Mouse (Mus musculus) thymus, postnatal 0 days (tissue): Measurements from ENCODE around the gene Ftsj3. TPM values are rescaled to one million over a fixed set of nuclear protein-coding genes. Genes with fewer than 3 reads are reported as not detected.
"Not testable (repeated sequence)": the region's sequence is repeated elsewhere in the genome, so short reads cannot be mapped to it uniquely, and the experiment has no call there.

Experiments
- DNase-seq: peaks from one replicate; pipeline ENCODE4 v3.0.0-alpha.2; 2015; ENCODE audit warnings: low spot score
- polyA plus RNA-seq: library from polyadenylated mRNA; unstranded; fragments of >200 nt; fragmentation: Nextera tagmentation; extraction: Ambion mirVana; gene quantifications from 2 replicates; pipeline ENCODE4 v1.2.1, GENCODE M21; 2015

Ftsj3 gene
- polyA plus RNA-seq, 1 experiment from 2014 or later: 58.3 TPM

- no peak for DNase-seq
Observed at GRCm38 (mm10) chr11:106202123-106202465, 53.8 kb downstream of the Ftsj3 start, which contains the start of gene Strada. Gene Strada, minus strand, starts transcription at chr11:106202168.

- peak; percentile 26 for DNase-seq
Observed at GRCm38 (mm10) chr11:106201337-106202122, 54.3 kb downstream of the Ftsj3 start.

DNA sequence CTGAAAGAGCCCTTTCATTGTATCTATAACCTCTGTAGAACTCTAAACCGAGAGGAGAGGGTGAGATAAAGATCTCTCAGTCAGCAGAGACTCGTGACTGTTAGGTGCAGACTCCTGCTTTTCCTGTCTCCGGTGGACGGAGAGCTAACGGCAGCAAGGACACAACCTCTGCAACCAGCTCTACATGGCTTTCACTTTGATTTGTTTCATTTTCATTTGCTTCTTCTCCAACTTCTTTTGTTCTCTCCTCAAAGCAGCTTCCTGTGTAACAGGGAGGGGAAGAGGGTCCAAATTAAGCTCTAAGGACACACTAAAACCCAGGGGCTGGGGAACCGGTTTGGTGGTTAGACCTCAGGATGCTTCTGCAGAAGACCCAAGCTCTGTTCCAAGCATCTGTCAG lies 55.1 kb downstream of the Ftsj3 start:
- peak; percentile 25 for DNase-seq

GRCm38 (mm10) chr11:106199997-106200396 lies 55.9 kb downstream of the Ftsj3 start:
- not testable (repeated sequence) for DNase-seq

Other genes starting within 250 kb of the Ftsj3 start
- gene Kcnh6, start 248.0 kb downstream of the Ftsj3 start, polyA plus RNA-seq: 1.5 TPM in 2 replicates
- 44.0 and 48.3 TPM in 2 replicates for gene Dcaf7, start 219.2 kb downstream of the Ftsj3 start, polyA plus RNA-seq
- 10.1 and 11.5 TPM in 2 replicates for gene Taco1, start 190.0 kb downstream of the Ftsj3 start, polyA plus RNA-seq
- gene Map3k3, start 171.5 kb downstream of the Ftsj3 start, polyA plus RNA-seq: 13.6 and 16.9 TPM in 2 replicates
- 0.54 and 0.78 TPM in 2 replicates for gene Gm10840, start 95.2 kb downstream of the Ftsj3 start, polyA plus RNA-seq
- 968 and 1,023 TPM in 2 replicates for gene Limd2, start 95.2 kb downstream of the Ftsj3 start, polyA plus RNA-seq
- gene Strada, start 53.9 kb downstream of the Ftsj3 start, polyA plus RNA-seq: 18.9 and 21.6 TPM in 2 replicates
- 57.0 and 63.1 TPM in 2 replicates for gene Ccdc47, start 39.7 kb downstream of the Ftsj3 start, polyA plus RNA-seq
- 58.3 and 67.8 TPM in 2 replicates for gene Ddx42, start 39.2 kb downstream of the Ftsj3 start, polyA plus RNA-seq
- gene Psmc5, start 75 bp upstream of the Ftsj3 start, polyA plus RNA-seq: 260 and 266 TPM in 2 replicates
- gene Smarcd2, start 16.9 kb upstream of the Ftsj3 start, polyA plus RNA-seq: 139 and 157 TPM in 2 replicates
- 0.40 and 0.54 TPM in 2 replicates for gene Tcam1, start 20.6 kb upstream of the Ftsj3 start, polyA plus RNA-seq
- gene Gh, start 45.8 kb upstream of the Ftsj3 start, polyA plus RNA-seq: 0.38 and 0.75 TPM in 2 replicates
- gene Cd79b, start 58.7 kb upstream of the Ftsj3 start, polyA plus RNA-seq: 38.5 and 39.6 TPM in 2 replicates
- gene Scn4a, start 97.2 kb upstream of the Ftsj3 start, polyA plus RNA-seq: 0.04 TPM in 1 of 2 replicates, not detected in the other
- gene Prr29, start 109.4 kb upstream of the Ftsj3 start, polyA plus RNA-seq: 31.2 and 33.1 TPM in 2 replicates
- gene Icam2, start 132.0 kb upstream of the Ftsj3 start, polyA plus RNA-seq: 123 and 124 TPM in 2 replicates
- 2.4 and 3.6 TPM in 2 replicates for gene Ern1, start 231.8 kb upstream of the Ftsj3 start, polyA plus RNA-seq